Mouse (Mus musculus) midbrain, embryonic 12.5 days (tissue): ENCODE results near the gene Rprd1b. TPM values are rescaled to one million over a fixed set of nuclear protein-coding genes. Genes with fewer than 3 reads are reported as not detected.
A peak's percentile ranks its signal among the peaks of the same experiment; 100 is the strongest.

Experiments used
- ATAC-seq: fragments of 200-750 bp; cut with Nextera tagmentation; 2 replicates; pipeline ENCODE4 v1.8.0; 2017; ENCODE audit warnings: low read depth, moderate TSS enrichment, moderate library complexity; ENCODE audit not compliant: low FRiP score
- H3K27ac ChIP-seq: fragments of 300-500 bp; sonication (generic); replicated peaks from 2 replicates; pipeline ENCODE4 v1.5.1; 2016; ENCODE audit warnings: mild to moderate bottlenecking
- H3K27me3 ChIP-seq: fragments of 300-500 bp; sonication (generic); 2 replicates; pipeline ENCODE4 v1.6.1; 2016; ENCODE audit warnings: mild to moderate bottlenecking
- H3K36me3 ChIP-seq: fragments of 300-500 bp; sonication (generic); 2 replicates; pipeline ENCODE4 v1.6.1; 2016
- H3K4me1 ChIP-seq: fragments of 300-500 bp; sonication (generic); 2 replicates; pipeline ENCODE4 v1.6.1; 2016
- H3K4me2 ChIP-seq: fragments of 300-500 bp; sonication (generic); replicated peaks from 2 replicates; pipeline ENCODE4 v1.6.1; 2016; ENCODE audit warnings: mild to moderate bottlenecking, moderate library complexity
- H3K4me3 ChIP-seq: fragments of 300-500 bp; sonication (generic); 2 replicates; pipeline ENCODE4 v1.5.1; 2016; ENCODE audit warnings: mild to moderate bottlenecking
- H3K9ac ChIP-seq: fragments of 300-500 bp; sonication (generic); replicated peaks from 2 replicates; pipeline ENCODE4 v1.6.1; 2016; ENCODE audit warnings: mild to moderate bottlenecking, moderate library complexity
- H3K9me3 ChIP-seq: fragments of 300-500 bp; sonication (generic); 2 replicates; pipeline ENCODE4 v1.6.1; 2016; ENCODE audit warnings: mild to moderate bottlenecking
- WGBS: fragments of 180-500 bp; shearing (Covaris S2); methylation state at CpG from one replicate; pipeline ENCODE4 v1.1.7; 2016; 5-methylcytosine and 5-hydroxymethylcytosine counted together
- polyA plus RNA-seq: library from polyadenylated mRNA; unstranded; fragments of >200 nt; fragmentation: Nextera tagmentation; extraction: Ambion mirVana; gene quantifications from 2 replicates; pipeline ENCODE4 v1.2.1, GENCODE M21; 2016

Rprd1b gene
- polyA plus RNA-seq, 1 experiment from 2014 or later = 57.9 TPM

GRCm38 (mm10) chr2:158169771-158170170, 141.5 kb downstream of the Rprd1b start:
- H3K27me3 ChIP-seq = no peaks in the 10 kb centered on the region

GRCm38 (mm10) chr2:158170394-158170793, 142.1 kb downstream of the Rprd1b start:
- H3K27ac ChIP-seq = no peak overlapping the region
- no peaks in the 10 kb centered on the region for H3K9me3 ChIP-seq
- 76% methylated on average over 2 of the region's 2 CpGs for WGBS
- no peak overlapping the region for H3K4me3 ChIP-seq
- no peak for ATAC-seq
- H3K27me3 ChIP-seq = no peaks in the 10 kb centered on the region
- H3K4me2 ChIP-seq = no peak overlapping the region
- H3K36me3 ChIP-seq = no peaks in the 10 kb centered on the region
- no peaks in the 10 kb centered on the region for H3K4me1 ChIP-seq
- H3K9ac ChIP-seq = no peak overlapping the region

More at GRCm38 (mm10) chr2:158169771-158170170, 141.5 kb downstream of the Rprd1b start:
- Histone ChIP-seq H3K36me3 (no peaks in the 10 kb centered on the region), H3K4me1 (no peaks in the 10 kb centered on the region), H3K4me3 (no peak overlapping the region), H3K9ac (no peak overlapping the region), H3K4me2 (no peak overlapping the region), H3K9me3 (no peaks in the 10 kb centered on the region), H3K27ac (no peak overlapping the region)
- WGBS = 91% methylated on average over 7 of the region's 7 CpGs
- ATAC-seq = no peak

GRCm38 (mm10) chr2:158174438-158174837, 146.1 kb downstream of the Rprd1b start:
- Histone ChIP-seq H3K4me3 (no peak overlapping the region), H3K27ac (no peak overlapping the region), H3K9ac (no peak overlapping the region), H3K27me3 (no peaks in the 10 kb centered on the region), H3K4me2 (no peak overlapping the region), H3K36me3 (no peaks in the 10 kb centered on the region), H3K9me3 (no peaks in the 10 kb centered on the region), H3K4me1 (peaks cover 25% of the 10 kb centered on the region)
- no peak for ATAC-seq
- 80% methylated on average over 5 of the region's 5 CpGs for WGBS

- Histone ChIP-seq H3K4me2 (no peak overlapping the region), H3K9me3 (no peaks in the 10 kb centered on the region), H3K9ac (no peak overlapping the region), H3K4me1 (peaks cover 30% of the 10 kb centered on the region), H3K36me3 (no peaks in the 10 kb centered on the region), H3K4me3 (no peak overlapping the region), H3K27me3 (0 out of 2 replicates have a peak, but pooled peaks cover 1% of the 10 kb centered on the region), H3K27ac (no peak overlapping the region)
- 94% methylated on average over 15 of the region's 15 CpGs for WGBS
- ATAC-seq = no peak
Observed at GRCm38 (mm10) chr2:158174958-158175357, 146.7 kb downstream of the Rprd1b start.

GRCm38 (mm10) chr2:158175433-158175832, 147.1 kb downstream of the Rprd1b start:
- Histone ChIP-seq H3K9me3 (no peaks in the 10 kb centered on the region), H3K4me3 (no peak overlapping the region), H3K27me3 (0 out of 2 replicates have a peak, but pooled peaks cover 6% of the 10 kb centered on the region), H3K36me3 (no peaks in the 10 kb centered on the region), H3K9ac (no peak overlapping the region), H3K4me1 (peaks cover 31% of the 10 kb centered on the region), H3K27ac (no peak overlapping the region), H3K4me2 (no peak overlapping the region)
- WGBS = 88% methylated on average over 3 of the region's 3 CpGs
- ATAC-seq = no peak

GRCm38 (mm10) chr2:158176763-158177162, 148.5 kb downstream of the Rprd1b start:
- Histone ChIP-seq H3K9me3 (no peaks in the 10 kb centered on the region), H3K36me3 (no peaks in the 10 kb centered on the region), H3K27me3 (0 out of 2 replicates have a peak, but pooled peaks cover 6% of the 10 kb centered on the region), H3K4me2 (no peak overlapping the region), H3K4me3 (no peak overlapping the region), H3K9ac (no peak overlapping the region), H3K27ac (no peak overlapping the region), H3K4me1 (peaks cover 31% of the 10 kb centered on the region)
- ATAC-seq = no peak
- 90% methylated on average over 9 of the region's 9 CpGs for WGBS

GRCm38 (mm10) chr2:158177574-158177973, 149.3 kb downstream of the Rprd1b start:
- Histone ChIP-seq H3K4me1 (peaks cover 36% of the 10 kb centered on the region), H3K27me3 (0 out of 2 replicates have a peak, but pooled peaks cover 6% of the 10 kb centered on the region), H3K9ac (no peak overlapping the region), H3K27ac (0 out of 2 replicates have a peak overlapping the region, but pooled peaks have one; percentile 20), H3K36me3 (no peaks in the 10 kb centered on the region), H3K9me3 (no peaks in the 10 kb centered on the region), H3K4me3 (no peak overlapping the region), H3K4me2 (no peak overlapping the region)
- WGBS = 36% methylated on average over 3 of the region's 3 CpGs
- no peak for ATAC-seq

GRCm38 (mm10) chr2:158178139-158178538, 149.8 kb downstream of the Rprd1b start:
- Histone ChIP-seq H3K4me1 (peaks cover 36% of the 10 kb centered on the region), H3K4me2 (no peak overlapping the region), H3K27ac (0 out of 2 replicates have a peak overlapping the region, but pooled peaks have one; percentile 20), H3K36me3 (no peaks in the 10 kb centered on the region), H3K27me3 (0 out of 2 replicates have a peak, but pooled peaks cover 6% of the 10 kb centered on the region), H3K9me3 (no peaks in the 10 kb centered on the region), H3K9ac (no peak overlapping the region), H3K4me3 (no peak overlapping the region)
- WGBS = 78% methylated on average over 4 of the region's 4 CpGs
- ATAC-seq = no peak

GRCm38 (mm10) chr2:158178696-158179369, 150.5 kb downstream of the Rprd1b start:
- Histone ChIP-seq H3K9ac (peak overlapping the region; percentile 32; the same call in 1 of the 2 replicates), H3K4me2 (peak overlapping the region; percentile 52), H3K27ac (no peak overlapping the region), H3K36me3 (no peaks in the 10 kb centered on the region), H3K9me3 (no peaks in the 10 kb centered on the region), H3K4me3 (peak overlapping the region; percentile 35), H3K27me3 (0 out of 2 replicates have a peak, but pooled peaks cover 6% of the 10 kb centered on the region), H3K4me1 (peaks cover 36% of the 10 kb centered on the region)
- peak; percentile 73 for ATAC-seq
- 10% methylated on average over 17 of the region's 19 CpGs for WGBS

GRCm38 (mm10) chr2:158179370-158180111, 151.2 kb downstream of the Rprd1b start:
- no peaks in the 10 kb centered on the region for H3K36me3 ChIP-seq
- peak overlapping the region; percentile 32; the same call in 1 of the 2 replicates for H3K9ac ChIP-seq
- H3K4me2 ChIP-seq = peak overlapping the region; percentile 52
- ATAC-seq = no peak; the same call in 1 of the 2 replicates
- peak overlapping the region; percentile 35 for H3K4me3 ChIP-seq
- no peak overlapping the region for H3K27ac ChIP-seq
- peaks cover 36% of the 10 kb centered on the region for H3K4me1 ChIP-seq
- no peaks in the 10 kb centered on the region for H3K9me3 ChIP-seq
- 0 out of 2 replicates have a peak, but pooled peaks cover 6% of the 10 kb centered on the region for H3K27me3 ChIP-seq
- 21% methylated on average over 18 of the region's 18 CpGs for WGBS

GRCm38 (mm10) chr2:158180797-158181196, 152.5 kb downstream of the Rprd1b start:
- H3K27me3 ChIP-seq = 0 out of 2 replicates have a peak, but pooled peaks cover 6% of the 10 kb centered on the region

More at GRCm38 (mm10) chr2:158180797-158181196, 152.5 kb downstream of the Rprd1b start:
- no peak overlapping the region for H3K27ac ChIP-seq
- no peak for ATAC-seq
- H3K4me2 ChIP-seq = no peak overlapping the region
- H3K4me3 ChIP-seq = no peak overlapping the region
- H3K9ac ChIP-seq = no peak overlapping the region
- WGBS = 39% methylated on average over 9 of the region's 9 CpGs
- no peaks in the 10 kb centered on the region for H3K9me3 ChIP-seq
- no peaks in the 10 kb centered on the region for H3K36me3 ChIP-seq
- peaks cover 36% of the 10 kb centered on the region for H3K4me1 ChIP-seq
